Mouse (Mus musculus) gastrocnemius, postnatal 4 days (tissue): Measurements from ENCODE around the gene Begain. TPM values are rescaled to one million over a fixed set of nuclear protein-coding genes. Genes with fewer than 3 reads are reported as not detected.

Source experiments
- DNase-seq, 2 experiments: peaks; one replicate each; pipeline ENCODE4 v3.0.0; 2021 to 2022; ENCODE audit warnings: low spot score in 2 of 2, mixed read lengths in 2 of 2
- total RNA-seq, 2 experiments: library from RNA; stranded (reverse); gene quantifications; 2 replicates each; pipeline ENCODE4 v1.2.3; 2021

Begain gene
- total RNA-seq, 2 experiments from 2014 or later, result 6.2 to 7.0 TPM

- no peak for DNase-seq
Measured at GRCm38 (mm10) chr12:108982684-108982960, 85.4 kb downstream of the Begain start.

Other genes starting within 250 kb of the Begain start
- 1 to 10 TPM; 3.4 to 5.6 TPM for gene Slc25a29, start 232.3 kb downstream of the Begain start, total RNA-seq
- gene Slc25a47, start 232.2 kb downstream of the Begain start, total RNA-seq, result 10 to 100 TPM in 1 of 2 experiments, 1 to 10 TPM in 1; 8.6 to 10.5 TPM
- 1 to 10 TPM; 5.1 to 5.8 TPM for gene Wdr25, start 174.6 kb downstream of the Begain start, total RNA-seq
- 10 to 100 TPM; 33.6 to 39.9 TPM for gene Wars, start 174.0 kb downstream of the Begain start, total RNA-seq